Mouse (Mus musculus): ENCODE results near the gene Anp32a.
A peak's percentile ranks its signal among the peaks of the same experiment; 100 is the strongest.

Gene Anp32a

DNA sequence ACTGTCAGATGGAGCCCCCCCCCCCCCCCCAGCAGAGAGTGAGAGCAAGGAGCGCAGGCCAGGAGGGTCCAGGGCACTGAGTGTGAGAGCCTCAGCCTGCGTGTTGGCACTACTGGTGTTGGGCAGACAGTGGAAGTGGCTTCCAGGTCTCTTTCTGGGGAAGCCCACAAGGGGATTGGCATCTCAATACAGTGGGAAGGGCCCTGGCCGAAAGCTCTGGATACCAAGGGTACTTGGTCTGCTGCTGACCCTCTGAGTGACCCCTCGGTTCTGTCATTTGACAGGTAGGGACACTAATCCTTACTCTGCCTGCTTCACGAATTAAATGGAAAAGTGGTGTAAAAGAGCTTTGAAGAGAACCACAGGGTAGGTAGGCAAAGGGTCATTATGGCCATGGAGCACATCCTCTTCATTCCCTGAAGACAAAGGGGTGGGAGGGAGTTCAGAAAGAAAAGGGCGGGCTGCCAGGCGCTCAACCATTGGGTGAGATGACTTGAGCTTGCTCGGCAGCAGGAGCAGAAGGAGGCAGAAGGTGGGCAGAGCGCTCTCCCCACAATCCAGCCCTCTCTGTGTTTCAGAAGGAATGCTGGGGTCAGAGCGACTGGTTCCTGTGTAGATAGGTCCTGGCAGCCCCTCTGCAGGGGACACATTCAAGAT is 79.3 kb downstream of the Anp32a start:
- DNase-seq = peak; percentile 46

DNA sequence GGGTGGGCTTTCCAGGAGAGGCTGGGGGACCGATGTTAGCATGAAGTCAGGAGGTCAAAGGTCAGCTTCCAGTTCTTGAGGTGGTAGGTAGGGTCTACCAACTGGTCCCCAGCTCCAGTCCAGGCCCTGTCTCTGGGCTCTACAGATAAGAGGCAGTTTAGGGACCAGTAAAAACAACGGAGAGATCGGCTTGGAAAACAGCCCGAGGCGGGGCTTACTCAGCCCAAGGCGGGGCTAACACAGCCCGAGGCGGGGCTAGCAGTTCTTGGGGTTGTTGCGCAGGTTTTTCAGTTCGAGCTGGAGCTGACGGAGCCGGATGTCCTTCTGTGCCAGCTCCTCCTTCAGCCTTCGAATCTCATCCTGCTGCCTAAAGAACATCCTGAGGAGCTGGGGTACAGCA is 79.9 kb downstream of the Anp32a start:
- peak; percentile 87 for DNase-seq

DNA sequence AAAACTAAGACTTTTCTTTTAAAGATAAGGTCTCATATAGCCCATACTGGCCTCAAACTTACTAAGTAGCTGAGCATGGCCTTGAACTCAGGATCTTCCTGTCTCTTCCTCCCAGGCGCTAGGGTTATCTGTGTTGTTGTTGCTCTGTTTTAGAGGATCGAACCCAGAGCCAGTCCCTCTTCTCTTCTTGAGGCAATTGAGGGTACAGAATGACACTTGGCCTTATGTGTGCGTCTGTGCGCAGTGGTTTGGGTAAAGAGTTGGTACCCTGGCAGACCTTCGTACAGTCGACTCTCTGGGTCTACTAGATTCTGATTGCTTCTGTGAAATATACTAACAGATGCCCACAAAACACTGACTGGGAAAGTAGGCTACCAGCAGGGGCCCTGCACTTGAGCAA is 80.8 kb downstream of the Anp32a start:
- DNase-seq = no peak

DNA sequence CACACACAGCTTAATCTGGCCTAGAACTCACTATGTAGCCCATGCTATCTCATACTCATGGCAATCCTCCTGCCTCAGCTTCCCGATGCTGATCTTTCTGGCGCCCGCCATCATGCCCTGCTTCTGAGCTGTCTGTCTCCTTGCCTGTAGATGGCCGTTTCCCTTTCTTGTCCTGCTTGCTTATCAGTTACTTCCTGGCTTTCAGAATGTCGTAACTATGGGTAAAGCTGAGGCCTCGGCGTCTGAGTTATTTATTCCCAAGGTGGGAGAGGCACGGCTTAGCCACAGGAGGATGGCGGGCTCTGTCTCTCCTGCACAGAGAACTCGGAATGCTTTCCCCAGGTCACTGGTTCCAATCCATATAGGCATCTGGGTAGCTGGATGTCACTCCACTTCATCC is 81.8 kb downstream of the Anp32a start:
- no peak for DNase-seq

DNA sequence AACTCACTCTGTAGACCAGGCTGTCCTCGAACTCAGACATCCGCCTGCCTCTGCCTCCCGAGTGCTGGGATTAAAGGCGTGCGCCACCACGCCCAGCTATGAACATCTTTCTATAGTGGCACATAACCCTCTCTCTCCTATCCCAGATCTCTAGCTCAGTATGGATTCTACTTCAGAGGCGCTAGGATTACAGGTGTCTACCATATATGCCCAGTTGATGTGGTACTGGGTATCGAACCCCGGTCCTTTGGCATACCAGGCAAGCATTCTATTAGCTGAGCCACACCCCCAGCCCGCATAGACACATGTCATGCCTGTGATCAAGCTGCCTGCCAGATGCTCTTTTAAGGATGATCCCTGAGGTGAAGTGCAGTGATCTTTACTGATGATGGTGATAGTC is 82.8 kb downstream of the Anp32a start:
- no peak for DNase-seq

DNA sequence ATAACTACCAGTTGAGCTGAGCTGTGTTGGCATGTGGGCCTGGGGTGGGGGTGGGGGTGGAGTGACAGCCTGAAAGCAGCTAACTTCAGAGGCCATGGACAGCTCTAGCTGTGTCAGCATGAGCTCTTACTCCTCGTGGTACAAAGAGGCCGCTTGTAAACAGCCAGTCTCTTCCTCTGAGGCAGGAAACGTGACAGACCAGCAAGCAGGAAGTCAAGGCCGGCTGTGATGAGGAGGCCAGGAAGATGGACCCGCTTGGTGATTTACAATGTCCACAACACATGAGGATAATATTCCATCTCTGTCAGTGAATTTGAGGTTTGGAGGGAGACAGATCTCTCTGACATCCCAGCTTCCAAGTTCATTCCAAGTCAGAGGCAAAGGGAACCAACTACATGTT is 84.2 kb downstream of the Anp32a start:
- DNase-seq = peak; percentile 37

DNA sequence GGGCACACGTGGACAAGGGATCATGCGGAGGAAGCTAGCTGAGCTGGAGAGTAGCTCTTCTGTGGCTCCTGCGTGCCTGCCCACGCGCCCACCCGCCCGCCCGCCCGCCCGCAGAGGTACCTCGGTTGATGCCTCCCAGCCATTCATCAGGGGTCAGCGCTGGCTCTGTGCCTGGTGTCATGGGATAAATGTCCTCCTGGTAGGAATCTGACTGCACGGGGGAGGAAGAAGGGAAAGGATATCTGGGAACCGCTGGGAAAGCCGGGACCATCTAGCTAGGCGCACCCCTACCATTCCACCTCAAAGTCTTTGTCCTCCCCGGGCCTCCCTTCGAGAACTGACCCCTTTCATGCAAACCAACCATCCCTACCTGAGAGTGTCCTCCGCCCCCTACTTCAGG is 84.9 kb downstream of the Anp32a start:
- no peak for DNase-seq

DNA sequence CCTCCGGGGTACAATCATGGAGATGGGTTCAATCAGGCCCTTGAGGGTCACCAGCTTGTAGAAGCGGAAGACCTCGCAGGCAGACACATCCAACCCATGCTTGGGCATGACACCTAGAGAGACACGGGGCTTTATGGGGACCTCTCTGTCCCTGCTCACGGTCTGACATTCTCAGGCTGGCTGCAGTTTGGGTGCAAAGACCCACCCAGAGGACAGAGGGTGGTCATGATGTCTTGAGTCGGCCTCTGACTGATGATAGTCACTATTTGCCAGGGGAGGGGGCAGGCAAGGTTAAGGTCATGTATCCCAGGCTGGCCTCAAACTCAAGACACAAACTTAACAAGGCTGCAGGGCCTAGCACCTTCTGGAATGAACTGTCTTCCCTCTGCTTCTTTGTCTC is 85.4 kb downstream of the Anp32a start:
- DNase-seq = no peak

DNA sequence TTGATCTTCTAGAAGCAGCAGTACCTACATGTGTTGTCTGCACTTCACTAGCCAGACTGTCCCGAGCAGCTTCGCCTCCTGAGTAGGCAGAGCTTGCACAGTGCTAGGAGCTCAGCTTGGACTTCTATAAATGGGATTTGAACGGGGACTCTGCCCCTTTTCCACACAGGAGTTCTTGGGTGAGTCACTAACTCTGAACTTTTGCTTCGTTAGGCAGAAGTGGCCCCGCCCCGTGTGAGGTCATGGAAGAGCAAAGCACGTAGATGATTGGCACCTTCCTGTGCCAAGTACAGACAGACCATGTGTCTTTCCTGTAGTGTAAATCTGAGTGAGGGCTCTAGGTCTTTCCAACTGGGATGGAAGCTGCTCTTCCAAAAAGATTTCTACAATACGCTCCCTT is 85.9 kb downstream of the Anp32a start:
- no peak for DNase-seq

All from lung, postnatal 14 days (tissue).